Mouse (Mus musculus) ES-Bruce4 (cell line): ENCODE results near the gene Kcnc3. TPM values are rescaled to one million over a fixed set of nuclear protein-coding genes. Genes with fewer than 3 reads are reported as not detected.

Source experiments
- H3K27ac ChIP-seq: 2 replicates; pipeline ENCODE4 v1.5.1; 2012; ENCODE audit warnings: low read length, inconsistent platforms; ENCODE audit not compliant: insufficient read depth
- H3K27me3 ChIP-seq: 2 replicates; pipeline ENCODE4 v1.6.1; 2012; ENCODE audit warnings: mild to moderate bottlenecking, low read length, inconsistent platforms; ENCODE audit not compliant: control insufficient read depth, poor library complexity, insufficient read depth, severe bottlenecking
- H3K36me3 ChIP-seq: 2 replicates; pipeline ENCODE4 v1.6.1; 2012; ENCODE audit warnings: inconsistent platforms, mild to moderate bottlenecking, low read length, moderate library complexity; ENCODE audit not compliant: control insufficient read depth, poor library complexity, insufficient read depth, severe bottlenecking
- H3K4me1 ChIP-seq: one replicate; pipeline ENCODE4 v1.8.1; 2011; ENCODE audit warnings: low read length; ENCODE audit not compliant: control insufficient read depth, insufficient read depth
- H3K4me3 ChIP-seq: 2 replicates; pipeline ENCODE4 v1.5.1; 2011; ENCODE audit warnings: low read depth, mild to moderate bottlenecking, low read length
- H3K9ac ChIP-seq: 2 replicates; pipeline ENCODE4 v1.6.1; 2012; ENCODE audit warnings: low read depth, mild to moderate bottlenecking, inconsistent platforms; ENCODE audit not compliant: poor library complexity, severe bottlenecking
- H3K9me3 ChIP-seq: replicated peaks from 2 replicates; pipeline ENCODE4 v1.6.1; 2012; ENCODE audit warnings: mild to moderate bottlenecking, low read length, inconsistent platforms; ENCODE audit not compliant: control insufficient read depth, poor library complexity, insufficient read depth, severe bottlenecking
- CTCF ChIP-seq: IDR thresholded peaks from one replicate; pipeline ENCODE4 v1.8.1; 2011; ENCODE audit warnings: low read depth, low read length
- EP300 ChIP-seq: IDR thresholded peaks from 2 replicates; pipeline ENCODE4 v1.6.1; 2011; ENCODE audit warnings: low read depth, low read length; ENCODE audit not compliant: insufficient read depth
- POLR2A ChIP-seq: IDR thresholded peaks from one replicate; pipeline ENCODE4 v1.8.1; 2011; ENCODE audit warnings: low read length; ENCODE audit not compliant: insufficient read depth
- polyA plus RNA-seq: library from polyadenylated mRNA; stranded (reverse); fragments of >200 nt; gene quantifications from 2 replicates; pipeline ENCODE4 v1.2.4, GENCODE M21; 2011; ENCODE audit warnings: low read depth; ENCODE audit not compliant: missing spikeins, insufficient read depth, insufficient read length

Gene Kcnc3
- polyA plus RNA-seq, 1 experiment: 12.3 TPM

- Histone ChIP-seq H3K9me3 (no peaks in the 10 kb centered on the region), H3K9ac (no peak overlapping the region), H3K36me3 (no peaks in the 10 kb centered on the region), H3K27ac (no peak overlapping the region), H3K4me3 (no peak overlapping the region), H3K4me1 (no peaks in the 10 kb centered on the region), H3K27me3 (no peaks in the 10 kb centered on the region)
- TF ChIP-seq EP300: no peak
- TF ChIP-seq POLR2A: no peak
- TF ChIP-seq CTCF: no peak
These were observed 4.9 kb upstream of the Kcnc3 start for GRCm38 (mm10) chr7:44585606-44586005.

DNA sequence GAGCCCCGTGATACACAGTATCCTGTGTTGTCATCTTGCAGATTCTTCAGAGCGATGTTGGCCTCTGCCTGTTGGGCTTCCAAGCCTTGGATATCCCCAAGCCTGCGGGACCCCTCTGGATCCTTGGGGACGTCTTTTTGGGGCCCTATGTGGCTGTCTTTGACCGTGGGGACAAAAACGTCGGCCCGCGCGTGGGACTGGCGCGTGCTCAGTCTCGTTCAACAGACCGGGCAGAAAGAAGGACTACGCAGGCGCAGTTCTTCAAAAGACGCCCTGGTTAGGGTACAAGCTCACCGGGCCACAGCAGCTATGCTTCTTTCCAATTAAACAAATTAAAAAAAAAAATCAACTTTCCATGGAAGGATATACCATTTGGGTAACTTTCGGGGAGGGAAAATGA lies 3.9 kb upstream of the Kcnc3 start:
- peak overlapping the region; percentile 13 for H3K4me3 ChIP-seq
- TF ChIP-seq POLR2A: no peak
- TF ChIP-seq EP300: no peak
- no peak for TF ChIP-seq CTCF
- H3K27me3 ChIP-seq: no peaks in the 10 kb centered on the region
- H3K9me3 ChIP-seq: no peaks in the 10 kb centered on the region
- no peaks in the 10 kb centered on the region for H3K36me3 ChIP-seq
- 0 out of 2 replicates have a peak overlapping the region, but pooled peaks have one; percentile 37 for H3K9ac ChIP-seq
- H3K27ac ChIP-seq: no peak overlapping the region
- H3K4me1 ChIP-seq: no peaks in the 10 kb centered on the region

- no peak overlapping the region for H3K27ac ChIP-seq
- peak overlapping the region; percentile 53 for H3K4me3 ChIP-seq
- no peak for TF ChIP-seq POLR2A
- TF ChIP-seq EP300: no peak
- no peak for TF ChIP-seq CTCF
These were observed 3.5 kb upstream of the Kcnc3 start for GRCm38 (mm10) chr7:44586930-44587329.

GRCm38 (mm10) chr7:44587676-44588075 lies 2.8 kb upstream of the Kcnc3 start:
- Histone ChIP-seq H3K4me3 (peak overlapping the region; percentile 53), H3K4me1 (no peaks in the 10 kb centered on the region)

More at GRCm38 (mm10) chr7:44586930-44587329, 3.5 kb upstream of the Kcnc3 start:
- H3K36me3 ChIP-seq: no peaks in the 10 kb centered on the region
- no peaks in the 10 kb centered on the region for H3K4me1 ChIP-seq
- H3K9me3 ChIP-seq: no peaks in the 10 kb centered on the region
- peak overlapping the region; percentile 33; the same call in 1 of the 2 replicates for H3K9ac ChIP-seq
- H3K27me3 ChIP-seq: no peaks in the 10 kb centered on the region

DNA sequence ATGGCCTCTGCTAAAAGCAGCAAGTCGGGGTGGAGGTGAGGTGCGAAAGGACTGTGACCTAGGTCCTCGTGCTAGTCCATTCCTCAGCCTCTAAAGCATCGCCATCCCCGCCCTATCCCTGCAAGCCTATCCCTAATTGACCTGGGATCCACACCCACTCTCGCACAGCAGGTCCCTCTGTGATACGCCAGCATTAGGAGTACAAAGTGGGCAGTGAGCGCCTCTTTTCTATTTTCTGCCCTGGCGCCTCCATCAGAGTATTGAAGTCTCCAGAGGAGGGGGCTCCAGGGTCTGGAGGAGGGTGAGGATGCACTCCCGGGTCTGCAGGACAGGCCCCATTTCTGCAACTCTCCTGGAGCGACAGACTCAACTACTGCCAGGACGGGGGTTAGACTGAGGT lies 2.1 kb upstream of the Kcnc3 start:
- H3K4me1 ChIP-seq: no peaks in the 10 kb centered on the region
- TF ChIP-seq EP300: no peak
- TF ChIP-seq CTCF: no peak
- TF ChIP-seq POLR2A: no peak

More at GRCm38 (mm10) chr7:44587676-44588075, 2.8 kb upstream of the Kcnc3 start:
- Histone ChIP-seq H3K27me3 (no peaks in the 10 kb centered on the region), H3K36me3 (no peaks in the 10 kb centered on the region), H3K9me3 (no peaks in the 10 kb centered on the region), H3K9ac (peak overlapping the region; percentile 33), H3K27ac (no peak overlapping the region)
- TF ChIP-seq POLR2A (no peak), EP300 (no peak), CTCF (no peak)

GRCm38 (mm10) chr7:44589149-44589548 lies 1.3 kb upstream of the Kcnc3 start:
- Histone ChIP-seq H3K4me1 (no peaks in the 10 kb centered on the region), H3K4me3 (peak overlapping the region; percentile 90), H3K9me3 (no peaks in the 10 kb centered on the region), H3K36me3 (no peaks in the 10 kb centered on the region), H3K27ac (peak overlapping the region; percentile 35), H3K27me3 (no peaks in the 10 kb centered on the region), H3K9ac (peak overlapping the region; percentile 52)
- TF ChIP-seq CTCF (peak; percentile 26), EP300 (peak; percentile 53; the same call in 1 of the 2 replicates), POLR2A (peak; percentile 70)

More for the DNA sequence above, 2.1 kb upstream of the Kcnc3 start:
- no peaks in the 10 kb centered on the region for H3K9me3 ChIP-seq
- no peaks in the 10 kb centered on the region for H3K27me3 ChIP-seq
- H3K4me3 ChIP-seq: peak overlapping the region; percentile 76
- H3K36me3 ChIP-seq: no peaks in the 10 kb centered on the region
- H3K9ac ChIP-seq: peak overlapping the region; percentile 33
- H3K27ac ChIP-seq: no peak overlapping the region
